Mouse (Mus musculus) hindbrain, embryonic 16.5 days (tissue): ENCODE data around the gene Pum1. TPM values are rescaled to one million over a fixed set of nuclear protein-coding genes. Genes with fewer than 3 reads are reported as not detected.

Experiments used
- ATAC-seq: fragments of 200-750 bp; cut with Nextera tagmentation; 2 replicates; pipeline ENCODE4 v1.8.0; 2017; ENCODE audit warnings: moderate TSS enrichment, moderate library complexity
- H3K27ac ChIP-seq: fragments of 300-500 bp; sonication (generic); 2 replicates; pipeline ENCODE4 v1.5.1; 2014; ENCODE audit warnings: low read depth, mild to moderate bottlenecking, control low read depth, low read length, moderate library complexity
- H3K27me3 ChIP-seq: fragments of 300-500 bp; sonication (generic); replicated peaks from 2 replicates; pipeline ENCODE4 v1.6.1; 2014; ENCODE audit warnings: low read length; ENCODE audit not compliant: control insufficient read depth, insufficient read depth
- H3K36me3 ChIP-seq: fragments of 300-500 bp; sonication (generic); 2 replicates; pipeline ENCODE4 v1.6.1; 2014; ENCODE audit warnings: mild to moderate bottlenecking, low read length, moderate library complexity, mixed read lengths; ENCODE audit not compliant: control insufficient read depth, insufficient read depth
- H3K4me1 ChIP-seq: fragments of 300-500 bp; sonication (generic); 2 replicates; pipeline ENCODE4 v1.6.1; 2014; ENCODE audit warnings: low read depth, low read length; ENCODE audit not compliant: control insufficient read depth, insufficient read depth
- H3K4me2 ChIP-seq: fragments of 300-500 bp; sonication (generic); 2 replicates; pipeline ENCODE4 v1.6.1; 2014; ENCODE audit warnings: mild to moderate bottlenecking, low read length, control low read depth, moderate library complexity
- H3K4me3 ChIP-seq: fragments of 300-500 bp; sonication (generic); 2 replicates; pipeline ENCODE4 v1.5.1; 2014; ENCODE audit warnings: mild to moderate bottlenecking, low read length, control low read depth, moderate library complexity
- H3K9ac ChIP-seq: fragments of 300-500 bp; sonication (generic); 2 replicates; pipeline ENCODE4 v1.6.1; 2014; ENCODE audit warnings: low read depth, mild to moderate bottlenecking, control low read depth, low read length, moderate library complexity
- H3K9me3 ChIP-seq: fragments of 300-500 bp; sonication (generic); 2 replicates; pipeline ENCODE4 v1.6.1; 2014; ENCODE audit warnings: mild to moderate bottlenecking, low read length, moderate library complexity; ENCODE audit not compliant: control insufficient read depth
- WGBS: fragments of 180-500 bp; shearing (Covaris S2); extraction: QIAGEN DNeasy Blood & Tissue Kit; methylation state at CpG from one replicate; pipeline ENCODE4 v1.1.7; 2014; 5-methylcytosine and 5-hydroxymethylcytosine counted together
- polyA plus RNA-seq: library from polyadenylated mRNA; unstranded; fragments of >200 nt; fragmentation: Nextera tagmentation; extraction: Ambion mirVana; gene quantifications from 2 replicates; pipeline ENCODE4 v1.2.1, GENCODE M21; 2015

Pum1 gene
- polyA plus RNA-seq, 1 experiment from 2014 or later = 79.1 TPM

DNA sequence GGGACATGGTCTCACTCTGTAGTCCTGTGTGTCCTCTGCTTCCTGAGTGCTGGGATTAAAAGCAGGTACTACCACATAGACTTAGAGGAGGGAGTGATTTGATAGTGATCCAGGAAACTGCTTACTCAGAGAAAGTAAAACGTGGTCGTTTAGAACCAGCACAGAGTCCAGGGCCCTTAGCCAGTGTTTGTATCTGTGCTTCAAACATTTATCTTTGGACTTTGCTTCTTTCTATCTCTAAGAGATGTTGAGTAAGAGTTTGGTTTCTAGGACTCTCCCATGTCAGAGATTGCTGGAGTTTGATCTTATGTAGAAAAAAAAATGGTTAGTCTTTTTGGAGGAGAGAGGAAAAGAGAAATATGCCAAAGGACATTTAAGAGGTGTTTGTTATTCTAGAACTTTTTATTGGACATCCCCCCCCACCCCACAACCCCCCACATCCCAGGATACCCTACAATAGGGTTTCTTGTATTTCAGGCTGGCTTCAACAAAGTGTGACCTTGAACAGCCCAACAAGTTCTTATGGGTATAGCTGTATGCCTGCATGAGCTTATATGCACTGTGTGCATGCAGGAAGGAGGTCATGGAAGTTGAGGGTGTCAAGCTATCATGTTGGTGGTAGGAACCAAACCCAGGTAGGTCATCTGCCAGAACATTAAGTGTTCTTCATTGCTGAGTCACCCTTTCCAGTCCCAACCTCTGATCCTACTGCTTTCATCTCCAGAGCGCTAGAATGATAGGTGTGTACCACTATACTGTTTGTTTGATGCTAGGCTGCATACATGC, 43.3 kb downstream of the Pum1 start:
- H3K4me2 ChIP-seq = no peak overlapping the region
- H3K9ac ChIP-seq = no peak overlapping the region
- no peak for ATAC-seq
- no peaks in the 10 kb centered on the region for H3K27me3 ChIP-seq
- H3K27ac ChIP-seq = no peak overlapping the region
- 88% methylated on average over 3 of the region's 3 CpGs for WGBS
- peaks cover 4% of the 10 kb centered on the region for H3K36me3 ChIP-seq
- H3K4me3 ChIP-seq = no peak overlapping the region
- H3K4me1 ChIP-seq = peaks cover 6% of the 10 kb centered on the region; the same call in 1 of the 2 replicates
- H3K9me3 ChIP-seq = no peaks in the 10 kb centered on the region

DNA sequence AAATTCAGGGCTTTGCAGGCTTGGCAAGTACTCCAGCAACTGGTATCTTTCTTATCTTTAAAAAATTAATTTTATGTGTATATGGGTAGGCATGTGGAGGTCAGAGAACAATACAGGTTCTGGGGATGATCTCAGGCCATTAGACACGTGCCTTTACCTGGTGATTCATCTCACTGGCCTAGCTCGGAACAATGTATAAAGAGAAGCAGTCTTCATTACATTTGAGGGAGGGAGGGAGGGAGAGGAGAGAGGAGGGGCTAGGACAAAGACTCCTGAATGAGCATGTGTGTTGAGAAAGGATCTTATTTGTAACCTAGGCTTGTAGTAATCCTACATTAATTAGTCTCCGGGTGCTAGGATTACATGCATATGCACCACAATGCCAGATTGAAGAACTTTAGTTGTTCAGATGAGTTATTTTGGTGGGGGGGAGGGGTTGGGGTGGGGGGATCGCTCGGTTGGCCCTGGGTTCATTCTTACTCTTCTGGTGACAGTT, 48.3 kb downstream of the Pum1 start:
- Histone ChIP-seq H3K27me3 (no peaks in the 10 kb centered on the region), H3K27ac (no peak overlapping the region), H3K4me2 (no peak overlapping the region), H3K9me3 (no peaks in the 10 kb centered on the region), H3K9ac (no peak overlapping the region), H3K4me3 (no peak overlapping the region), H3K4me1 (peaks cover 10% of the 10 kb centered on the region; the same call in 1 of the 2 replicates), H3K36me3 (no peaks in the 10 kb centered on the region; the same call in 1 of the 2 replicates)
- no peak for ATAC-seq
- WGBS = 56% methylated on average over 5 of the region's 5 CpGs

DNA sequence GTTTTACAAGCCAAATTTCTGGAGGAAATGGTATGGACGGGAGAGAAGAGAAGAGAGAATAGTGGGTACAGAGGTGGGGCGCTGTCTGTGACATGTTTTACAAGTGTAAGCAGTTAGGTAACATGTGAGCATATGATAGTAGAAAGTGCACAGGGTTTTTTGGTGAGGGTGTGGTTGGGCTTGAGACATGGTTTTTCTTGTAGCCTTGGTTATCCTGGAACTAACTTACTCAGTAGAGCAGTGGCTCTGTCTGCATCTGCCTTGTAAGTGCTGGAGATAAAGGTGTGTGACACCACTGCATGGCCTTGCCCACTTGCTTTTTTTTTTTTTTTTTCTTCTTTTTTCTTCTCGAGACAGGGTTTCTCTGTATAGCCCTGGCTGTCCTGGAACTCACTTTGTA, 49.2 kb downstream of the Pum1 start:
- no peaks in the 10 kb centered on the region for H3K27me3 ChIP-seq
- H3K4me3 ChIP-seq = no peak overlapping the region
- peaks cover 10% of the 10 kb centered on the region; the same call in 1 of the 2 replicates for H3K4me1 ChIP-seq
- no peak for ATAC-seq
- H3K9ac ChIP-seq = no peak overlapping the region
- no peak overlapping the region for H3K4me2 ChIP-seq
- H3K27ac ChIP-seq = no peak overlapping the region
- no peaks in the 10 kb centered on the region; the same call in 1 of the 2 replicates for H3K36me3 ChIP-seq
- no peaks in the 10 kb centered on the region for H3K9me3 ChIP-seq
- 73% methylated on average over 3 of the region's 3 CpGs for WGBS

DNA sequence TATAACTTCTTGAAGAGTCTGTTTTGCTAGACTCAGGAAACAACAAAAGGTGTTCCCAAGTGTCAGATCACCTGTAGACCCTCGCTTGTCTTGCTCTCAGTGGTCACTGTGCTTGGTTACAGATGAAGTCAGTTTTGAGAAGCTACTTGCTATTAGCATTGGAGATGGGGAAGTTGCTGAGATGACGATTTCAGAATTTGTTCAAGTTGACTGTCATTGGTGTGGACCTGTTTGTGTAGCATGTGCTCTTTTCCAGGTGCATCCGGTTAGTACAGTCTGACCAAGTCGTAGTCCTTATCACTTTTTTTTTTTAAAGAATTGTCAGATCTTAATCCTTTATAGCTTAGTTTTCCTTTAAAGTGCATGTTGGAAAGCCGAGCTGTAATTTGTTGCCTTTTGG, 50.3 kb downstream of the Pum1 start:
- Histone ChIP-seq H3K27me3 (no peaks in the 10 kb centered on the region), H3K4me1 (peaks cover 10% of the 10 kb centered on the region; the same call in 1 of the 2 replicates), H3K9ac (no peak overlapping the region), H3K36me3 (no peaks in the 10 kb centered on the region; the same call in 1 of the 2 replicates), H3K9me3 (no peaks in the 10 kb centered on the region), H3K4me2 (no peak overlapping the region), H3K4me3 (no peak overlapping the region), H3K27ac (no peak overlapping the region)
- no peak for ATAC-seq
- 83% methylated on average over 5 of the region's 5 CpGs for WGBS

DNA sequence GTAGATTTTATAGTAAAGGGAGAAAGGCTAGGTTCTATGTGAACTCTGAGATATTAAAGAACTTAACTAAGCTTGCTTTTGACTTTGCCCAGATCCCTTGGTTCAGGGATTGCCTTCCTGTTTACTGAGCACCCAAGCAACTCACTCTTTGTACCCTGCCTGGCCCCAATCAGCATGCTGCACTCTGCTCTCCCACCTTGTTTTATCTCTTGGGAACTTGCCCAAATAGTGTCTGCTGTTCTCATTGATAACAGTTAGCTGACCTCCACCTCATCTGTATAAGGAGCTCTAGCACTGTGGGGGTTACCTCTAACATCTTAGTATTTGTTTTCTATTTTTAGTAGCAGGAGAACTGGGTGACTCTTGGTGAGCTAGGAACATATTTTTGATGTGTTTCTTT, 52.0 kb downstream of the Pum1 start:
- ATAC-seq = no peak
- H3K27me3 ChIP-seq = no peaks in the 10 kb centered on the region
- no peak overlapping the region for H3K4me2 ChIP-seq
- H3K9me3 ChIP-seq = no peaks in the 10 kb centered on the region
- H3K27ac ChIP-seq = no peak overlapping the region
- H3K9ac ChIP-seq = no peak overlapping the region
- no peaks in the 10 kb centered on the region for H3K36me3 ChIP-seq
- H3K4me1 ChIP-seq = peaks cover 6% of the 10 kb centered on the region
- H3K4me3 ChIP-seq = no peak overlapping the region

DNA sequence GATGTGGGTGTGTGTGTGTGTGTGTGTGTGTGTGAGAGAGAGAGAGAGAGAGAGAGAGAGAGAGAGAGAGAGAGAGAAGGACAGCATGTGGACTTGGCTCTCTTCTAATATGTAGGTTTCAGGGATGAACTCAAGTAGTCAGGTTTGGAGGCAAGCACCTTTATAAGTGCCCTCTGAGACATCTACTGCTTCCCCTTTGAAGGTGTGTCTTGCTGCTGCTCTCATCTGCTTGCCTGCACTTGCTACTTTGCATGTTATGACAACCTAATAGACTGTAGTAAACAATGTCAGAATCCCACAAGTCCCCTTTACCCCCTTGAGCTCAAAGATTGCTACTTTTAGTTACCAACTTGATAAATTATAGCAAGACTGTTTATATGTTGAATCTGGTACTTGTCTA, 52.5 kb downstream of the Pum1 start:
- H3K9me3 ChIP-seq = no peaks in the 10 kb centered on the region
- no peak overlapping the region for H3K4me3 ChIP-seq
- no peaks in the 10 kb centered on the region for H3K27me3 ChIP-seq
- no peak overlapping the region for H3K9ac ChIP-seq
- H3K27ac ChIP-seq = no peak overlapping the region
- no peaks in the 10 kb centered on the region for H3K36me3 ChIP-seq
- peaks cover 9% of the 10 kb centered on the region for H3K4me1 ChIP-seq
- no peak for ATAC-seq
- no peak overlapping the region for H3K4me2 ChIP-seq

DNA sequence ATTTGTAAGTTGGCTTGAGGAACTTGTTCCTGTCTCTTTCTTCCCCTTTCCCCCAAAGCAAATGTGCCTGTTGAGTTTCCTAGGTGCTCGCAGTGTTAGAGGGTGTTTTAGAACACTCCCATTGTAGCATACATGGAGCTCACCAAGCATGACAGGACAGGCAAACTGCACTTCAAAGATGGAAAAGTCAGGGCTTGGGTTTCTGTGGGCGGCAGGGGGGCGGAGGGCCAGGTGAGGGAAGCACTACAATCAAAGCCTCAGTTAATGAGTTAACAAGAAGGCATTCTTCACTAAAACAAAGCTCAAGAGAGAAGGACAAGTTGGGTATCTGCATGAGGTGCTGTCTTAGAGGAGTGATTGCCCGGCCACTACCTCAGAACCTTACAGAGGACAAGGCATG, 56.2 kb downstream of the Pum1 start:
- Histone ChIP-seq H3K9ac (no peak overlapping the region), H3K4me2 (no peak overlapping the region), H3K27me3 (no peaks in the 10 kb centered on the region), H3K36me3 (no peaks in the 10 kb centered on the region), H3K9me3 (no peaks in the 10 kb centered on the region), H3K4me3 (no peak overlapping the region), H3K4me1 (peaks cover 14% of the 10 kb centered on the region), H3K27ac (no peak overlapping the region)
- ATAC-seq = no peak
- WGBS = 71% methylated on average over 4 of the region's 4 CpGs

DNA sequence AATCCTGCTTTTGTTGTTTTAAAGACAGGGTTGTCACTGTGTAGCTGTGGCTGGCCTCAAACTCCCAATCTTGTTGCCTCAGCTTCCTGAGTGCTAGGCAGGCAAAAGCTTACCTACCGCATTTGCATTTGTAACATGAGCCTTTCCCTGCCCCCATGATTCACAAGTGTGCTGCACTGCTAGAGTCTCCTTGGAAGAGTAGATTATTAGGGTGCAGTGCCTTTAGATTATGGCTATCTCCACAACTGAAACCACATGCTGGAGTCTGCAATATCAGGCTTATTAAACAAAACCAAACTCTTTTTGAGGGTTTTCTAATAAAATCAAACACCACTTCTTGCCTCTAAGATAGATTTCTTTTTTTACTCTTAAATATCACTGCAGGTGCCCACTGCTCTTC, 59.5 kb downstream of the Pum1 start:
- ATAC-seq = no peak
- H3K4me1 ChIP-seq = peaks cover 32% of the 10 kb centered on the region

DNA sequence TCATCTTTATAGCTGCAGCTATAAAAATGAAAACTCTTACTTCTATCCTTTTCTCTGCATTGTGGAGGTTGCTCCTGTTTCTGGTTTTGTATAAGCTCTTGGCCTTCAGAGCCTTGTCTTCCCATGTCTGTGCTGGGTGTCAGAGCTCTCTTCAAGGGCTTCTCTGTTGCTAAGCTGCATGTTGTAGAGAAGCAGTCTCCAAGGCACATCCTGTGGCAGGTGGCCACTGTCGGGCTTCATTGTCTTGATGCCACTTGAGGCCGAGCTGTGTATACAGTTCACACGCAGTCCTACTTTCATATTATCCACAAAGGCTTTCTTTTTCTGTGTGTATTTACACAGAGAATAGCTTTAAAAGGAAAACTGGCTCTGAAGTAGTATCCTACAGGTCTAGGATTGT, 63.0 kb downstream of the Pum1 start:
- H3K4me1 ChIP-seq = peaks cover 24% of the 10 kb centered on the region
- no peaks in the 10 kb centered on the region for H3K27me3 ChIP-seq
- no peak overlapping the region for H3K4me2 ChIP-seq
- no peaks in the 10 kb centered on the region for H3K9me3 ChIP-seq
- H3K4me3 ChIP-seq = no peak overlapping the region
- whole genome bisulfite sequencing = 24% methylated on average over 3 of the region's 3 CpGs
- no peak overlapping the region for H3K9ac ChIP-seq
- H3K36me3 ChIP-seq = no peaks in the 10 kb centered on the region
- no peak for ATAC-seq
- no peak overlapping the region; the same call in 1 of the 2 replicates for H3K27ac ChIP-seq

More for the DNA sequence above, 59.5 kb downstream of the Pum1 start:
- Histone ChIP-seq H3K9me3 (no peaks in the 10 kb centered on the region), H3K4me3 (no peak overlapping the region), H3K27me3 (no peaks in the 10 kb centered on the region), H3K36me3 (no peaks in the 10 kb centered on the region), H3K4me2 (no peak overlapping the region), H3K9ac (no peak overlapping the region), H3K27ac (no peak overlapping the region)
- WGBS = 30% methylated on average over 1 of the region's 1 CpGs
